Mouse (Mus musculus) neutrophil, adult 65 days (primary cell): ENCODE results near the gene Fkbp4. TPM values are rescaled to one million over a fixed set of nuclear protein-coding genes. Genes with fewer than 3 reads are reported as not detected.

Experiments used
- total RNA-seq: library from RNA; stranded (reverse); gene quantifications from 2 replicates; pipeline ENCODE4 v1.2.4, GENCODE M21; 2023

Gene Fkbp4
- 26.8 and 30.6 TPM in 2 replicates for total RNA-seq

GRCm38 (mm10) chr6:128438317-128438870 is at the start of gene Fkbp4:
TSS of gene Fkbp4 (minus strand) at chr6:128438677.

GRCm38 (mm10) chr6:128424269-128425019 is 14.0 kb downstream of the Fkbp4 start, which contains the start of gene Itfg2:
TSS of gene Itfg2 (minus strand) at chr6:128424931.

GRCm38 (mm10) chr6:128398996-128399395 is 39.5 kb downstream of the Fkbp4 start, which contains the start of gene Nrip2:
TSS of gene Nrip2 (plus strand) at chr6:128399296.

Other genes with a start within 250 kb of the Fkbp4 start
- gene Tead4, start 137.9 kb downstream of the Fkbp4 start, total RNA-seq: 0.20 and 0.25 TPM in 2 replicates
- 0.52 and 0.69 TPM in 2 replicates for gene Tulp3, start 82.8 kb downstream of the Fkbp4 start, total RNA-seq
- 28.1 and 28.7 TPM in 2 replicates for gene Rhno1, start 75.8 kb downstream of the Fkbp4 start, total RNA-seq
- gene Foxm1, start 75.7 kb downstream of the Fkbp4 start, total RNA-seq: 53.1 and 61.4 TPM in 2 replicates
- not detected in 2 replicates for gene Tex52, start 63.2 kb downstream of the Fkbp4 start, total RNA-seq
- not detected in 2 replicates for gene Gm44596, start 63.2 kb downstream of the Fkbp4 start, total RNA-seq
- not detected in 2 replicates for gene Nrip2, start 39.4 kb downstream of the Fkbp4 start, total RNA-seq
- gene Itfg2, start 13.7 kb downstream of the Fkbp4 start, total RNA-seq: 8.4 and 14.2 TPM in 2 replicates
- gene Pzp, start 88.0 kb upstream of the Fkbp4 start, total RNA-seq: not detected in 2 replicates
- not detected in 2 replicates for gene A2ml1, start 142.9 kb upstream of the Fkbp4 start, total RNA-seq
- not detected in 2 replicates for gene Klrb1a, start 184.9 kb upstream of the Fkbp4 start, total RNA-seq
- gene Clec2h, start 223.7 kb upstream of the Fkbp4 start, total RNA-seq: not detected in 2 replicates